Mouse (Mus musculus) bone marrow, adult 2 months (tissue): Measurements from ENCODE around the gene Yipf3.

Experiments
- CTCF ChIP-seq: fragments of 200-500 bp; IDR thresholded peaks from 2 replicates; pipeline ENCODE4 v1.5.1; 2011; ENCODE audit warnings: low read length, control low read depth; ENCODE audit not compliant: control insufficient read depth, insufficient read depth
- POLR2A ChIP-seq: fragments of 200-500 bp; IDR thresholded peaks from 2 replicates; pipeline ENCODE4 v1.6.1; 2011; ENCODE audit warnings: low read depth, mild to moderate bottlenecking, control low read depth, low read length, borderline replicate concordance; ENCODE audit not compliant: control insufficient read depth

DNA sequence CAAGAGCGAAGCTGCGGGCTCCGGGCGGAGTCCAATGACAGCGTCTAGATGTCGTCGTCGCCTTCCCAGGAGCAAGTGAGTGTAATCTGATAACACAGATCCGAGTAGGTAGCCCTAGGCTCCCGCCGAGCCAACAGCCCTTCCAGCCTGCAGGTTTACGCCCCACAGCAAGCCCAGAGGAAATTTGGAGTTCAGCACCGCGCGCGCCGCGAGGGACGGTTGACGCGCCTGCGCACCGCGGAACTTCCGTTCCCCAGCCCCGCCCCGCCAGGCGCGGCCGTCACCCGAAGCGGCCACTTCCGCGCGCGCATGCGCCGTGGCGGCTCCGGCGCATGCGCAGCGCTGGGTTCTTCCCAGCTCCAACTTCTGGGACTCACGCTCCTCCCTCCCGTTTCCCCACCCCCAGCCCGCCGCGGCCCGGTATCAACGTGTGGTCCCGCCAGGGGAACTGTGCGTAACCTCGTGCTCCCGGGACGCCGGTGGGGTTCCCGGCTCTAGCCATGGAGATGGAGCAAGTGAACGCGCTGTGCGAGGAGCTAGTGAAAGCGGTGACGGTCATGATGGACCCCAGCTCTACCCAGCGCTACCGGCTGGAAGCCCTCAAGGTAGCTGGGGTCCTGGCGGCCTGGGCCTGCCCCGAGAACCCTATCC is 45.3 kb upstream of the Yipf3 start, which contains the start of the genes Polh and Xpo5:
- no peak for TF ChIP-seq CTCF
- TF ChIP-seq POLR2A: peak; percentile 74; the same call in 1 of the 2 replicates
